Mouse (Mus musculus) left cerebral cortex, adult 8-10 months (tissue): ENCODE results near the gene Cobll1. TPM values are rescaled to one million over a fixed set of nuclear protein-coding genes. Genes with fewer than 3 reads are reported as not detected.

ENCODE experiments used
- DNase-seq, 2 experiments: peaks; one replicate each; pipeline ENCODE4 v3.0.0; 2022; ENCODE audit warnings: low spot score in 2 of 2
- total RNA-seq, 4 experiments: library from RNA; stranded (reverse); gene quantifications; 2 replicates each; pipeline ENCODE4 v1.2.4; 2022

Gene Cobll1
- total RNA-seq, 4 experiments from 2014 or later, result 7.7 to 10.1 (median 9.5) TPM

- no peak for DNase-seq
Observed at GRCm38 (mm10) chr2:65199706-65200105, 39.5 kb downstream of the Cobll1 start.

- DNase-seq, result no peak
Observed at GRCm38 (mm10) chr2:65198605-65199004, 40.6 kb downstream of the Cobll1 start.

DNA sequence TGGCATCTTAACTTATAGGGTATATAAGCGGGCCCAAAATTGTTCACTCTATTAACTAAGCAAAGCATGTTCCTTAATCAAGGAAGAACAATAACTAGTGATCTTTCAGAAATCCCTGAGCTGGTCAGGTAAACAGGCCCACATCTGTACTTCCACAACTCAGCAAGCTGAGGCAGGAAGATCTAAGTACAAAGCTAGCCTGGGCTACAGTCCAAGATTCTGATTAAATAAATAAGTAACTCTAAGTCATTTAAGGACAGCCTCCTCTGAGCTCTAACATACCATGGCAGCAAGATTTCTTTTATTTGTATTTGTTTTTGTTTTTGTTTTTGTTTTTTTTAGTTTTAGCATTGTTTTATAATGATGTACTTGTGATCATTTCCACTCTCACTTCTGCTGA, 42.2 kb downstream of the Cobll1 start:
- DNase-seq, result no peak

GRCm38 (mm10) chr2:65195233-65196010, 43.8 kb downstream of the Cobll1 start:
- DNase-seq, result no peak

DNA sequence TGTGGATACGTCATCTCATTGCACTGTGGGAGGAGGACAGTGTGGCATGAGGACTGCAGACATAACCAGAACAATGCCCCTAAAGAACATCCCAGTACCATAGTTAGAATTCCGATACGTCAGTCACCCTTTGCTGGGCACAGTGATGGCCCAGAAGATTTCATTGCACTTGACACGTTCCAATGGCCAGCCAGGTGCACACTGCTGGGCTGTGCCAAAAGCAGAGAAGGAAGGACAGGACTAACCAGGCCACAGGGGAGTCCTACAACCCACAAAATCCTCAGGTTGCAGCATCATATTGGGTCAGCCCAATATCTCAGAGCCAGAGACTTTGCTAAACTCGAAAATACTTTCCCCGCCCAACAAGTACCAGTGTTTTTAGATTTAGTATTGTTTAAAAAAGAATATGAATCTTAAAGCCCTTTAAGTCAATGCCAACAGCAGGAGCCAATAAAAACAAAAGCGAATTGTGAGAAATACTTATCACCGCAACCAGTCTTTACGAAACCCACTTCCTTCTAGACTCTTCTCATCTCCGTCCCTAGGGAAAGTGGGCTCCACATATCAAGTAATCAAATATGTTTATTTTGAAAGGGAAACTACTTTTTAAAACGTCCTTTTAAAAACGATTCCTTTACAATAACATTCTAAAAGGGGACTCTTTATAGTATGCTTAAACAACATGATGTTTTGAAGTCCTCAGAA, 46.0 kb downstream of the Cobll1 start:
- DNase-seq, result no peak

DNA sequence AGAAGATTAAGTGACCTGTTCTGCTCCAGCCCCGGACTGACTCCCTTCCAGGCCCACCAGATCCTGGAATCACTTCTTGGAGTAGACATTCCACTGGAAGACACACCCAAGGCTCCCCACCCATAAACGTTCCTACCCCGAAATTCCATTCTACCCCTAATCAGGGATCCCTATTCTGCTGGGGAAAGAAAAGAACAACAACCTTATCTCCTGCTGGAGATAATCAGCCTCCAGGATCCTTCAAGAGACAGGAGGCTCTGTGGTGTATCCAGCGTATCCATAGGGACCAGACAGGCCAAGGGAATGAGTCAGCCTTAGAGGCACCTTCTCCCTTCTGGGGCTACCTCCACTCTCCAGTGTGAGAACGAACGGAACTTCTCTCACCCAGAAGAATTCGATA, 47.8 kb downstream of the Cobll1 start:
- DNase-seq, result no peak

DNA sequence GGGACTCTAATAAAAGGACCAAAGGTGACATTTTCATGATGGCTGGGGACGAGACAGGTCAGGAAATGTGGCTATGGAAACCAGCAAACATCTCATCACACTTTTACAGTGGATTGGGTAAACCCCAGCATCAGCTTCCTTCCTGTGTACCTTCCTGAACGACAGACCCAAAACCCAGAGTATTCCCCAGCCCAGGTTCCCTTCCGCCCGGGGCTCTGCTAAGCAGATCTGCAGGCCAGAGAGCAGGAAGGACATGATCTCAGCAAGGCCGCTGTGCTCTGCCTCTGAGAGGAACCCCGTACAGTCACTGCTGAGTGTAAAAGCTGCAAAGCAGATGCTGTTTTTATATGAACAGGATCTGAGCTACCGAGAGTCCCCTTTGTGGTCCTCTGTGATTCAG, 49.9 kb downstream of the Cobll1 start:
- DNase-seq, result no peak

DNA sequence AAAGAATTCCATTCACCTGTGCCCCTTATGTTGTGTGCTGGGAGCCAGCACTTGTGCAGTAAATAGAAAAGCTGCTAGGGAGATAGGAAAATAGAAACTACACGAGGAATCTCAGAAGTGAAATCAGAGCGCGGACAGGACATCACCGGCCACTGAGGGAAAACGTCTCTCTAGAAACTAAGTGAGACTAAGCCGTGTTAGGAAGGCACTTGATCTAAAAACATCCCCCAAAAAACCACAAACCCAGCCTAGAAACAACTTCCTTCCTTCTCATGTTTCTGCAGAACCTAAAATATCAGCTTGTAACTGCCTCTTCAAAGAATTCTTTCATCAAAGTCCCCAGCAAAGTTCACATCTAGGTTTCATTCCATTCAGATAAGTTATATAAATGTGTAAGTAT, 50.6 kb downstream of the Cobll1 start:
- DNase-seq, result no peak

- no peak for DNase-seq
Observed at GRCm38 (mm10) chr2:65187652-65188051, 51.6 kb downstream of the Cobll1 start.

DNA sequence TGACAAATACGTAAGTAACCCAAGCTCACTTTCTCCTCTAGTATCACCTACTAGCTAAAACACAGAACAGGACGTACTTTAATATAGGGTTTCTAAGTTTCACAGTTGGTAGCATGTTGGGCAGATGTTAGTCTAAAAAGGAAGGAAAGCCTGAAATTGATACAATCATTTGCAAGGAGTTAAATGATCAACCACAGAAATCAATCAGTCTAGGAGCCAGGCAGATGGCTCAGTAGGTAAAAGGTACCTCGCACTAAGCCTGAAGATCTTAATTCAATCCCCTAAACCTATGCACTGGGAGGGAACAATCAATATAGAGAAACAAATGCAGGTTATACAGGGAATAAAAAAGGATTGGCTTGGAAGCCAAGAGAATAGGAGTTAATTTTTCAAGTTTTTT, 52.0 kb downstream of the Cobll1 start:
- DNase-seq, result no peak

DNA sequence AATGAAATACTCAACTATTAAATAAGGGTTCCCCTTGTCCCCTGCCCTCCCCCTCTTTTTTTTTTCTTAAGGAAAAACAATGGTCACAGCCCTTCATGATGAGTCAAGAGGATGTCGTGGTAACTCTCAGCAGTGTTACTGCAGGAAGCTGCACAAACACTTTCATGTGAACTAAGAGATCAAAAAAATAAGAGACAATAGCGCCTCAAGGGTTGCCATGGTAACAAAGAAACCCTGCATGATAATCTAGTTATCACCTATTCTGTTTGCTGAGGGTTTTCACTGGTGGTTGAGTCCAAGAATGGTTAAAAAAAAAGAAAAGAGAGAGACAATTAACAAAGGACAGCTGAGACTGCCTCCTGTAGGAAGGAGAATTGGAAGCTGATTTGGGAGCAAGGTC, 56.5 kb downstream of the Cobll1 start:
- no peak for DNase-seq

DNA sequence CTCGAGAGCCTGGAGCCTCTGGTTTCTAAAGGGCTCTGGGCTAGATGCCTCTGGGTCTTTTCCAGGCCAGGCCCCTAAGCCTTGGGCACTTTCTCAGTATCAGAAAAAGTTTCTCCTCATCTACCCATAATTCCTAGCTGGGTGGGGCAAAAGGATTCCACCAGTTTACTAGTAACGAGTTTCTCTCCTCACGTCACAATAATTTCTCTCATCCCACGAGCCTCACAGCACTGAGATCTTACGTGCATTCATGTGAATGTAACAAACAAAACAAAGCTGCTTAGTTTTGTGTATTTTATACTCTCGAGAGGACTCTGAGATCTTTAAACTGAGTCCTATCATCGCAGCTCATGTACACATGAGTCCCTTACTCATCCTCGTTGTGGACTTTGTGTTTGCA, 57.5 kb downstream of the Cobll1 start:
- no peak for DNase-seq

DNA sequence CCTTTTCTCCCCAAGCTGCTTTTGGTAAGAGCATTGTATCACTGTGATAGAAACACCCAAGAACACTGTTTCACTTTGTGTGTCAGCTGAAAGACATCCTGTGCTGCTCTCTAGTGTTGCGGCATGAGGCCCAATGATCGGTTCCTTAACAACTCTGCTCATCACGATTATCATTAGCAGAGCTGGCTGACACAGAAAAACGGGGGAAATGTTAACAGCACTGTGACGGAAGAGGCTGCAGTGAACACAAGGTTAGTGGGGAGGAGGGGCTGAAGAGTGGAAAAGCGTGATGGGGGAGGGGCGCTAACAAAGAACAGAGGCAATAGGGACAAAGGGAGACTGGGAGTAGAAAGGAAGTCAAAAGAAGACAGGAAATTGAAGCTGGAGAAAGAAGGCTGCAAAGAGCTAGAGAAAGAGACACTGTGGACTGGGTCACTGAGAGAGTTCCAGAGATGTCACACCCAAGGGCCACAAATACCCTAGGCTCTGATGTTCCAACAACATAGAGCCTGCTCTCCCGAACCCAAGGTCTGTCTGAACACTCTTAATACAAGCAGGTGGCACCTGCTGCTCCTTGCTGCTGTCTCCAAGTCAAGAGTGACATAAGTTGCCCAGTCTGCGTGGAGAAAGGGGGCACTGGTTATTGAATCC, 58.0 kb downstream of the Cobll1 start:
- DNase-seq, result no peak

DNA sequence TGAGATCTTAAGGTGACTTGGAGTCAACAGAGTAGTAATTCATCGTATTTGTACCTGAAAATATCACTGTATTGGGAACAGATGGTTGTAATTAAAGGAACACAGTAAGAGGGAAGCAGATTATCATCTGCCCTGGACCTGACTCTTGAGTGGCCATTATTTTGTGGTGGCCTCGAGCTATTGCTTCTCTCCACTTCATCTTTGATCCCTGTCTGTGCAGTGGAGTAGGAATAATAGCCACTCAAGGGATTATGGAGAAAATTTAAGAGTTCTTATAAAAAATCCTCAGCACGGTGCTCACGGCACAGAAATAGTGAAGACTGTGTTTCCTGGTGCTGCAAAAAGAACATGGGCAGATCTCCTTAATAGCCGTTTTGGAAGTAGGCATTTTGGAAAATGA, 63.6 kb downstream of the Cobll1 start:
- no peak for DNase-seq

GRCm38 (mm10) chr2:65172071-65172470, 67.1 kb downstream of the Cobll1 start:
- no peak for DNase-seq

- DNase-seq, result no peak
Observed at GRCm38 (mm10) chr2:65171516-65171915, 67.7 kb downstream of the Cobll1 start.

GRCm38 (mm10) chr2:65170693-65171456, 68.3 kb downstream of the Cobll1 start:
- DNase-seq, result no peak

DNA sequence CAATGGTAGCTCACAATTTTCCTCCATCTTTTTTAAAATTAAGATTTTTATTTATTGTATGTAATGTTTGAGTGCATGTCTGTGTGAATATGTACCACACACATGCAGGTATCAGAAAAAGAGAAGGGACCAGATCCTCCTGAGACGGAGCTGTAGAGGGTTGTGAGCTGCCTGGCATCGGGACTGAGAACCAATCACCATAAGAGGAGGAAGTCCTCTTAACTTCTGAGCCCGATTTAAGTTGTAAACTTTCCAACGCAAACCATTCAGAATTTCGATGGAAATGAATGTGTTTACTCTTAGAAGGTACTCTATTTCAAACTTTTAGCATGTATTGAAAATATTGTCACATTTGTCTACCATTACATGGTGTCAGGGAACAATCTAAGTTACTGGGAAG, 68.9 kb downstream of the Cobll1 start:
- DNase-seq, result no peak

GRCm38 (mm10) chr2:65163990-65164389, 75.2 kb downstream of the Cobll1 start:
- DNase-seq, result no peak

DNA sequence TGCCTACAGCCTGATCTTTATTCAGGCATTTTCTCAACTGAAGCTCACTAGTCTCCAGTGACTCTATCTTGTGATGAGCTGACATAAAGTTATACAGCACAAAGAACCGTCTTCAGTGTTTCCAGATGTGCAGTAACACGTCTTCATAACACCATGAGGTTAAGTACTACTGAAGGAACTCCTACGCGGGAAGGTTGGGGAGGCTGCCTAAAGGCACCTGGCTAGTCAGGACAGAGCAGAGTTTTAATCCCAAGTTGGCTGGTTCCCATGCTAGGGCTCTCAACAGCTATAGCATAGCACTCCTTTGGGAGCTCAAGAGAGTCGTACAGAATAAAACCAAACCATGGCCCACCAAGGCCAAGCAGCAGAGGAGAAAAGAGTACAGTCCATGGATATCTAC, 76.6 kb downstream of the Cobll1 start:
- no peak for DNase-seq

DNA sequence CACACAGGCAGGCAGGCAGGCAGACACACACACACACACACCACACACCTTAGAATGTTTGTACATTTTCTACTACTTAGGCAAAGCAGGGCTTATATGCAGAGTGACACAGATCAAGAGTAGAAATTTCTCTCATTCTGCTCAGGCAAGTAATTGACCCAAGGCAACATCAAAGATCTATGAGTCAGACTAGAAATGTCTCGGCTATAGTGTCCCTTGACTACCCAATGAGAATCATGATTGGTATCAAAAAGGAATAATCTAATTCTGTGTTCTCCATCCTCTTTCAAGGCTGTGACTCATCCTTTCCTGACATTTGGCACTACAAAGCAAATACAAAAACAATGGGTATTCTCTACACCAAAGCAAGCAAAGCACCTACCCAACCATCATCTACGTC, 77.5 kb downstream of the Cobll1 start:
- DNase-seq, result no peak
